Mouse (Mus musculus) CH12.LX (cell line): ENCODE measurements around the gene Snrk.

Source experiments
- CTCF ChIP-seq, 2 experiments: IDR thresholded peaks in 1 of 2; conservative IDR thresholded peaks in 1 of 2; 2 replicates each; pipeline ENCODE4 v1.5.1; 2011 to 2012; ENCODE audit warnings: low read depth in 2 of 2, low read length in 2 of 2, improper control_type of control experiment in 1 of 2, inconsistent platforms in 1 of 2, mild to moderate bottlenecking in 1 of 2, moderate library complexity in 1 of 2
- ELF1 ChIP-seq: IDR thresholded peaks from 2 replicates; pipeline ENCODE4 v1.6.1; 2014; ENCODE audit warnings: low read depth, mild to moderate bottlenecking, inconsistent platforms, low read length, improper control_type of control experiment
- EP300 ChIP-seq: IDR thresholded peaks from 2 replicates; pipeline ENCODE4 v1.6.1; 2011; ENCODE audit warnings: low read length, improper control_type of control experiment
- MYC ChIP-seq: IDR thresholded peaks from 2 replicates; pipeline ENCODE4 v1.6.1; 2011; ENCODE audit warnings: low read depth, mild to moderate bottlenecking, improper control_type of control experiment, low read length
- USF1 ChIP-seq: IDR thresholded peaks from 2 replicates; pipeline ENCODE4 v1.6.1; 2014; ENCODE audit warnings: low read depth, mild to moderate bottlenecking, inconsistent platforms, low read length, improper control_type of control experiment

- no peak for TF ChIP-seq CTCF (conservative IDR thresholded peaks at IDR 0.05 in 1 of 2, IDR thresholded peaks at IDR 0.05 in 1 of 2; ENCODE audit: low read depth in 2 of 2, low read length in 2 of 2)
- TF ChIP-seq EP300 = no peak
- no peak for TF ChIP-seq ELF1
- no peak for TF ChIP-seq MYC
- no peak for TF ChIP-seq USF1
Measured at GRCm38 (mm10) chr9:122193361-122193760, 76.3 kb downstream of the Snrk start.
